Mouse (Mus musculus): ENCODE data around the gene Ndufc2.
"Not testable (repeated sequence)": the region's sequence is repeated elsewhere in the genome, so short reads cannot be mapped to it uniquely, and the experiment has no call there.

- not testable (repeated sequence) for TF ChIP-seq ZNF384 (IDR thresholded peaks at IDR 0.05; ENCODE audit: low read depth, low read length); HCFC1 (IDR thresholded peaks at IDR 0.05; ENCODE audit: borderline replicate concordance, insufficient read depth, low read length); CHD2 (IDR thresholded peaks at IDR 0.05; ENCODE audit: low read depth, low read length)
Measured at GRCm38 (mm10) chr7:97433517-97433916, 33.7 kb downstream of the Ndufc2 start.
